Mouse (Mus musculus) duodenum, adult 2 months (tissue): ENCODE data around the gene Prm1. TPM values are rescaled to one million over a fixed set of nuclear protein-coding genes. Genes with fewer than 3 reads are reported as not detected.

ENCODE experiments used
- polyA plus RNA-seq: library from polyadenylated mRNA; depleted of rRNA; stranded (reverse); fragments of >200 nt; gene quantifications from 2 replicates; pipeline ENCODE4 v1.2.3, GENCODE M21; 2012; ENCODE audit warnings: low replicate concordance; rRNA removed

Prm1 gene
- not detected in 2 replicates for polyA plus RNA-seq

DNA sequence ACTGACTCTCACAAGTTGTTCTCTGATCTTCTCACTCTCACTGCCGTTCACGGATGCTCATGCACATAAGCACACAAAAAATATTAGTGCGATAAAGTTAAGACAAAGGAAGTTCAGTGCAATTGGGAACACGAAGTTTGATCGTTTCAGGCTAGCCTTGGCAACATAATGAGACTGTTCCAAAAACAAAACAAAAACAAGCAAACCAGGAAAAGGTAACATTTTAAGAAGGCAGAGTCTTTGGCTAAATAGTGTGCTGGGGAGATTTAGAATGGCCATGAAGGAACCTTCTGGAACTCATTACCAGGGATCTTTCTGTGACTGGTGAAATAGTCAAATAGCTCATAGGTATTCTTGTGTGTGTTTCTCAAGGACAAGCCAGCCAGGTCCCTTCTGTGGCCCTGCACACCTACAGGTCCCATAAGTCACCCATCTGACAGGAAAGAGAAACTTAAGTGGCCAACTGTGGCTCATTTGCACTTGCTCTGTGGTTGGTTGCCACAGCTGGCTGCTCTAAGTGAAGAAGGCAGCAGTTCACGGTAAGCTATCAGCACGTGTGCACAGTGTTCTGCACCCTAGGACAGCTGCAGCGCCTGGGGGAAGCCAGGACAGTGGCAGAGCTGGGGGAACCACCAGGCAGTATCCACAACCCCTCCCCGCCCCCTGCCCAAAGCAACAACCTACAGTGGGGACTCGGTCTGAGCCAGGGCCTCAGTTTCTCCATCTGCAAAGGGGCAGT is at the start of gene Prm1:
Gene Prm1 (minus strand): TSS at position 51 of the 739 bp plus-strand sequence.

GRCm38 (mm10) chr16:10834911-10835587 is 29.4 kb upstream of the Prm1 start, which contains the start of gene Rmi2:
Gene Rmi2, plus strand, starts transcription at chr16:10835059.

GRCm38 (mm10) chr16:10812865-10813371 is 7.3 kb upstream of the Prm1 start, which contains the start of gene Gm11172:
Gene Gm11172, plus strand, starts transcription at chr16:10812915.

GRCm38 (mm10) chr16:10796034-10796433 is 9.6 kb downstream of the Prm1 start, which contains the start of gene Prm2:
Gene Prm2, minus strand, starts transcription at chr16:10796134.

GRCm38 (mm10) chr16:10790702-10791101 is 14.9 kb downstream of the Prm1 start, which contains the start of gene Prm3:
Gene Prm3, minus strand, starts transcription at chr16:10790914.

DNA sequence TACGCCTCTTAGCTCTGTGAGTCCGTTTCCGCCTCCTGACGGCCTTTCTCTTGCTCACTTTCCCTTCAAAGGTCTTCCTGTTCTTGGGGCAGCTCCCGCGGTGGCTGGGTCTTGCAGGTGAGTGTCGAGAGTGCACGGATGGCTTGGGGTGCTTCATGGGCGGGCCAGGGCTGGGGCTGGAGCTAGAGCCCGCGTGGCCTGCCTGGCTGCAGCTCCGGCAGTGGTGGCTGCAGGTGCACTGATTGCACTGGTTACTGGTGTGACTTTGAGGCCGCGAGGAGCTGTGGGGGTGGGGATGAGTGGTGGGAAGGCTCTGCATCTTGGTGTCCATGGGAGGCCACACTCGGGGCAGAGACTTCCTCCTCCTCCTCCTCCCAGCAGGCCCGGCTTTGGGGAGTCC is 17.4 kb downstream of the Prm1 start, which contains the start of gene Tnp2:
Gene Tnp2 (minus strand): TSS at position 390 of the 400 bp plus-strand sequence.

GRCm38 (mm10) chr16:10785371-10786231 is 20.0 kb downstream of the Prm1 start, which contains the start of gene Socs1:
Gene Socs1, minus strand, starts transcription at chr16:10785536.

Other genes with a start within 250 kb of the Prm1 start
- 12.8 and 35.0 TPM in 2 replicates for gene Socs1, start 20.3 kb downstream of the Prm1 start, polyA plus RNA-seq
- 0.33 TPM in 1 of 2 replicates, not detected in the other for gene Tnp2, start 17.2 kb downstream of the Prm1 start, polyA plus RNA-seq
- not detected in 2 replicates for gene Prm3, start 14.9 kb downstream of the Prm1 start, polyA plus RNA-seq
- gene Prm2, start 9.7 kb downstream of the Prm1 start, polyA plus RNA-seq, result 0.20 TPM in 1 of 2 replicates, not detected in the other
- not detected in 2 replicates for gene Gm11172, start 7.1 kb upstream of the Prm1 start, polyA plus RNA-seq
- gene Rmi2, start 29.2 kb upstream of the Prm1 start, polyA plus RNA-seq, result 1.7 and 3.4 TPM in 2 replicates